Mouse (Mus musculus): ENCODE results near the gene Cox20. TPM values are rescaled to one million over a fixed set of nuclear protein-coding genes. Genes with fewer than 3 reads are reported as not detected.

Gene Cox20
- polyA plus RNA-seq, 1 experiment from 2014 or later, result 123 TPM

DNA sequence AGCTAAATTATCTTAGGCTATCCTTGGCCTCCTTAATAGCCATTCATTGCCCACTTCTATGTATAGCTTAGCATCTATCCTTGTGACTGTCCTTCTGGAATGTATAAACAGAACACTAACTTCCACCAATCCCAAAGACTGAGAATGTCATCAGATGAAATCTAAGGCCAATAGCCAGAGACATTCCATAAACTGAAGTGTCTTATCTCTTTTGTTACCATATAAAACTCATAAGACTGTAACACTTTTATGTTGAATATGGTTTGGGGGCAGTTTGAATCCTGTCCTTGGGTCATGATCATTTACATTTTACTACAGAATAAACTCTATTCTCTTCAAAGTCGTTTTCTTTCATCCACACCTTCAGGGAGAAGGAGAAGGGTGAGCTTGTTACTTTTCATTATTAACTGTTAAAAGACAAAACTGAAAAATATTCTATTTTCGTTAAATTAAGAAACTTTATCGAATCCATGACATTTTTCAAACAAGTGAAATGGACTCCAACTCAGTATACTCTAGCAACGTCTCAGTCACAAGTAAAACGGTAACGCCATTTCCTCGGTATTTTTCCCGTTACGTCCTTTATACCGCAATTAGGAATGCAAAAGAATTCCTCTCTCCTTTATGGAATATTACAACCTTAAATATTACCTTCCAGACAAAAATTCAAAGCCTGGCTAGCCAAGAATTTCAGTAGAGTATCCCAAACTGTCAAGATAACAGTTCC, 1.5 kb upstream of the Cox20 start:
- Histone ChIP-seq H3K36me3 (ENCODE audit: control insufficient read depth, insufficient read depth, low read length) (no peaks in the 10 kb centered on the region; the same call in 1 of the 2 replicates), H3K4me1 (replicated peaks; ENCODE audit: control insufficient read depth, insufficient read depth, low read length) (no peaks in the 10 kb centered on the region), H3K9ac (ENCODE audit: low read depth, low read length) (peak overlapping the region; percentile 95), H3K4me2 (replicated peaks; ENCODE audit: low read depth, low read length) (peak overlapping the region; percentile 65), H3K27ac (ENCODE audit: low read depth, low read length) (peak overlapping the region; percentile 100), H3K4me3 (ENCODE audit: low read depth, low read length) (peak overlapping the region; percentile 66), H3K9me3 (ENCODE audit: control insufficient read depth, low read length) (no peaks in the 10 kb centered on the region), H3K27me3 (ENCODE audit: control insufficient read depth, insufficient read depth, low read length) (no peaks in the 10 kb centered on the region)
- no peak for ATAC-seq (ENCODE audit: low FRiP score)
- DNase-seq (ENCODE audit: low spot score), result no peak
- 59% methylated on average over 10 of the region's 10 CpGs for WGBS

DNA sequence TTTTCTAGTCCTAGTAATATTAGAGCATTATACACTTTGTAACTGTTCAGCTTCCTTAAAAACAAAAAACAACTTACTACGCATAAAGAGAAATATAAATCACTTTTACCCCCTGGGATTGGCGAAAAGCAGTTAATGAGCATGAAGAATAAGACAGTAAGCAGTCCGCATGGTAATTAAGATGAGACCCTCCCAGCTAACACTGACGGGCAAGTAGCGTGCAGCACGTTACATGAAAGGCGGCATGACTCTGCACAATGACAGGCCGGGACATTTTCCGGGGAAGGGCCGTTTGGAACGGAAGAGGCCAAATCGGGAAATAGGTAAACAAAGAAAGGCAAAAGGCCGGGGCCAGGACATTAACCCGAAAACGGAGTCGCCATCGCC, 935 bp upstream of the Cox20 start:
- no peaks in the 10 kb centered on the region for H3K4me1 ChIP-seq (replicated peaks; ENCODE audit: control insufficient read depth, insufficient read depth, low read length)
- H3K9me3 ChIP-seq (ENCODE audit: control insufficient read depth, low read length), result no peaks in the 10 kb centered on the region
- WGBS, result under 1% methylated on average over 17 of the region's 17 CpGs
- no peaks in the 10 kb centered on the region for H3K27me3 ChIP-seq (ENCODE audit: control insufficient read depth, insufficient read depth, low read length)
- H3K27ac ChIP-seq (ENCODE audit: low read depth, low read length), result peak overlapping the region; percentile 100
- peak overlapping the region; percentile 65 for H3K4me2 ChIP-seq (replicated peaks; ENCODE audit: low read depth, low read length)
- DNase-seq (ENCODE audit: low spot score) (peak; percentile 88), ATAC-seq (ENCODE audit: low FRiP score) (peak; percentile 73)
- peak overlapping the region; percentile 95 for H3K9ac ChIP-seq (ENCODE audit: low read depth, low read length)
- peaks cover 5% of the 10 kb centered on the region for H3K36me3 ChIP-seq (ENCODE audit: control insufficient read depth, insufficient read depth, low read length)
- H3K4me3 ChIP-seq (ENCODE audit: low read depth, low read length), result peak overlapping the region; percentile 66

GRCm38 (mm10) chr1:178319295-178320037, 536 bp downstream of the Cox20 start:
- 4% methylated on average over 12 of the region's 12 CpGs for WGBS
- H3K36me3 ChIP-seq (ENCODE audit: control insufficient read depth, insufficient read depth, low read length), result peaks cover 9% of the 10 kb centered on the region
- peak overlapping the region; percentile 100 for H3K27ac ChIP-seq (ENCODE audit: low read depth, low read length)
- peak overlapping the region; percentile 65 for H3K4me2 ChIP-seq (replicated peaks; ENCODE audit: low read depth, low read length)
- H3K4me1 ChIP-seq (replicated peaks; ENCODE audit: control insufficient read depth, insufficient read depth, low read length), result no peaks in the 10 kb centered on the region
- peak overlapping the region; percentile 95 for H3K9ac ChIP-seq (ENCODE audit: low read depth, low read length)
- peak overlapping the region; percentile 66 for H3K4me3 ChIP-seq (ENCODE audit: low read depth, low read length)
- H3K27me3 ChIP-seq (ENCODE audit: control insufficient read depth, insufficient read depth, low read length), result no peaks in the 10 kb centered on the region
- no peak for DNase-seq (ENCODE audit: low spot score)
- H3K9me3 ChIP-seq (ENCODE audit: control insufficient read depth, low read length), result no peaks in the 10 kb centered on the region
- ATAC-seq (ENCODE audit: low FRiP score), result peak; percentile 38; the same call in 1 of the 2 replicates

DNA sequence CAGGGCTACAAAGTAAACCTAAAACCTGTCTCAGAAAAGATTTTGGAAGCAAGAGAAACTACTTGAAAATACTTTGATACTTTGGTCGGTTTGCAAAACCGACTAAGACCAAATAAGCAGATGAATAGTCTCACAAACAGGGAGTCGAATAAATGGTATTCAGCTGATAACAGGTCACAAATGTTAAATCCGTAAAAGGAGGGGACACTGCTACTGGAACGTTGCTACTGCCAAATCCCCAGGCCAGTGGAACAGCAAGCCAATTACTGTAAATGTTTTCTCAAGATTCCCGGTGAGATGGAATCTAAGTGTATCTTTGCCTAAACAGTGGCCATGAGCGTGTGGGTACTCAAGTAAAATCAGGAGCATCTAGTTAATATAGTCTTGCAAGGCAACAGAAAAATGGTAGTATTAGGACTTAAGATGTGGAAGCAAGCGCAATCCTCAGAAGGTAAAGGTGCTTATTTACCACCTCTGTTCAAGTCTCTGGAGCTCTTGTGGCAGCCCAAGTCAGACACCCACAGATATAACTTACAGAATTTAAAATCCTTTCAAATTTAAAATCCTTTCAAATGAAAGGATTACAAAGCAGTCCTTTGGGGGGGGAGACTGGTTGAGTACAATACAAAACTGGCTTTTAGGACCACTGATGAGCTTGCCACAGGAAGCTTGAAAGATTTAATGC, 1.2 kb downstream of the Cox20 start:
- peak overlapping the region; percentile 66 for H3K4me3 ChIP-seq (ENCODE audit: low read depth, low read length)
- DNase-seq (ENCODE audit: low spot score), result no peak
- H3K36me3 ChIP-seq (ENCODE audit: control insufficient read depth, insufficient read depth, low read length), result peaks cover 9% of the 10 kb centered on the region
- H3K27ac ChIP-seq (ENCODE audit: low read depth, low read length), result peak overlapping the region; percentile 100
- H3K4me2 ChIP-seq (replicated peaks; ENCODE audit: low read depth, low read length), result peak overlapping the region; percentile 65
- 35% methylated on average over 8 of the region's 8 CpGs for WGBS
- no peaks in the 10 kb centered on the region for H3K27me3 ChIP-seq (ENCODE audit: control insufficient read depth, insufficient read depth, low read length)
- peak overlapping the region; percentile 95 for H3K9ac ChIP-seq (ENCODE audit: low read depth, low read length)
- no peaks in the 10 kb centered on the region for H3K9me3 ChIP-seq (ENCODE audit: control insufficient read depth, low read length)
- no peak for ATAC-seq (ENCODE audit: low FRiP score)
- no peaks in the 10 kb centered on the region for H3K4me1 ChIP-seq (replicated peaks; ENCODE audit: control insufficient read depth, insufficient read depth, low read length)

GRCm38 (mm10) chr1:178320723-178321590, 2.0 kb downstream of the Cox20 start:
- Histone ChIP-seq H3K4me2 (replicated peaks; ENCODE audit: low read depth, low read length) (peak overlapping the region; percentile 65), H3K36me3 (ENCODE audit: control insufficient read depth, insufficient read depth, low read length) (peaks cover 9% of the 10 kb centered on the region), H3K9ac (ENCODE audit: low read depth, low read length) (peak overlapping the region; percentile 95; the same call in 1 of the 2 replicates), H3K4me1 (replicated peaks; ENCODE audit: control insufficient read depth, insufficient read depth, low read length) (no peaks in the 10 kb centered on the region), H3K4me3 (ENCODE audit: low read depth, low read length) (peak overlapping the region; percentile 66), H3K27ac (ENCODE audit: low read depth, low read length) (peak overlapping the region; percentile 100; the same call in 1 of the 2 replicates), H3K9me3 (ENCODE audit: control insufficient read depth, low read length) (no peaks in the 10 kb centered on the region), H3K27me3 (ENCODE audit: control insufficient read depth, insufficient read depth, low read length) (no peaks in the 10 kb centered on the region)
- ATAC-seq (ENCODE audit: low FRiP score) (no peak), DNase-seq (ENCODE audit: low spot score) (no peak)
- 52% methylated on average over 5 of the region's 5 CpGs for WGBS

GRCm38 (mm10) chr1:178321730-178322357, 2.9 kb downstream of the Cox20 start:
- Histone ChIP-seq H3K27ac (ENCODE audit: low read depth, low read length) (no peak overlapping the region), H3K36me3 (ENCODE audit: control insufficient read depth, insufficient read depth, low read length) (peaks cover 9% of the 10 kb centered on the region), H3K9ac (ENCODE audit: low read depth, low read length) (no peak overlapping the region)

GRCm38 (mm10) chr1:178323235-178323634, 4.3 kb downstream of the Cox20 start:
- Histone ChIP-seq H3K27me3 (ENCODE audit: control insufficient read depth, insufficient read depth, low read length) (no peaks in the 10 kb centered on the region), H3K36me3 (ENCODE audit: control insufficient read depth, insufficient read depth, low read length) (peaks cover 9% of the 10 kb centered on the region)
- ATAC-seq (ENCODE audit: low FRiP score), result no peak

More at GRCm38 (mm10) chr1:178321730-178322357, 2.9 kb downstream of the Cox20 start:
- H3K4me2 ChIP-seq (replicated peaks; ENCODE audit: low read depth, low read length), result no peak overlapping the region
- no peaks in the 10 kb centered on the region for H3K4me1 ChIP-seq (replicated peaks; ENCODE audit: control insufficient read depth, insufficient read depth, low read length)
- no peaks in the 10 kb centered on the region for H3K27me3 ChIP-seq (ENCODE audit: control insufficient read depth, insufficient read depth, low read length)
- no peaks in the 10 kb centered on the region for H3K9me3 ChIP-seq (ENCODE audit: control insufficient read depth, low read length)
- no peak for ATAC-seq (ENCODE audit: low FRiP score)
- WGBS, result 77% methylated on average over 4 of the region's 4 CpGs
- DNase-seq (ENCODE audit: low spot score), result no peak
- no peak overlapping the region for H3K4me3 ChIP-seq (ENCODE audit: low read depth, low read length)

More at GRCm38 (mm10) chr1:178323235-178323634, 4.3 kb downstream of the Cox20 start:
- Histone ChIP-seq H3K4me1 (replicated peaks; ENCODE audit: control insufficient read depth, insufficient read depth, low read length) (no peaks in the 10 kb centered on the region), H3K9me3 (ENCODE audit: control insufficient read depth, low read length) (no peaks in the 10 kb centered on the region), H3K27ac (ENCODE audit: low read depth, low read length) (no peak overlapping the region), H3K4me2 (replicated peaks; ENCODE audit: low read depth, low read length) (no peak overlapping the region), H3K9ac (ENCODE audit: low read depth, low read length) (no peak overlapping the region), H3K4me3 (ENCODE audit: low read depth, low read length) (no peak overlapping the region)
- no peak for DNase-seq (ENCODE audit: low spot score)
- 75% methylated on average over 1 of the region's 1 CpGs for WGBS

Data from hindbrain, embryonic 11.5 days (tissue).